Mouse (Mus musculus): ENCODE measurements around the gene Fbn1.

DNA sequence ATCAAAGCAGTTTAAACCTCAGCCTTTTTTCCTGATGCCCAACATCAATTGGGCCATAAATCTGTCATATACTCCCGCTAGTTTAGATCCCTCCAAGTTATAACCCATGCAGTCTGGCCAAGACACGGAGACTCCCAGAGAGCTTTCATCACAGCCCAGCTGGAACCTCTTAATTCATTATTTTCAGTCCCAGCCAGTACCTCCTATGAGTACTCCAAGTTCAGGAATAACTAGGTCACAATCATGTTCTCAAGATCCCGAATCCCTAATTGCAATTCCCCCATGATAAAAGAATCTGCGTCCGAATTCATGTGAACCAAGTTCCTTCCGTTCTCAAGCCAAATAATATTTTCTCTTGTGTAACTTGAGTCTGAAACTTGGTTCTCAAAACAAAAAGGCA is 58.9 kb downstream of the Fbn1 start:
- TF ChIP-seq POLR2A (IDR thresholded peaks at IDR 0.05; ENCODE audit: borderline replicate concordance, extremely low read depth, low read depth, low read length) (no peak), CTCF (IDR thresholded peaks at IDR 0.05; ENCODE audit: insufficient read depth, low read length) (no peak)

Data from lung, adult 2 months (tissue).